Mouse (Mus musculus) telencephalon, adult 2 months (tissue): ENCODE measurements at regions not wholly inside any gene's neighbourhood (a gene's known extent, or its start where the extent isn't known, plus 50 kb on each side); places are given as distances from the start of the nearest gene placed in this dataset.
A peak's percentile ranks its signal among the peaks of the same experiment; 100 is the strongest.

Experiments
- DNase-seq: peaks from one replicate; pipeline ENCODE4 v3.0.0-alpha.2; 2011; ENCODE audit warnings: low read depth, low spot score

- no peak for DNase-seq
Observed at GRCm38 (mm10) chr10:65845096-65845624, 1250.8 kb upstream of the Jmjd1c start.

- DNase-seq: peak; percentile 72
Observed at GRCm38 (mm10) chr10:65846136-65846535, 1249.8 kb upstream of the Jmjd1c start.

- no peak for DNase-seq
Observed at GRCm38 (mm10) chr10:65847622-65848021, 1248.3 kb upstream of the Jmjd1c start.

GRCm38 (mm10) chr10:65889881-65890280 lies 1206.0 kb upstream of the Jmjd1c start:
- DNase-seq: no peak

- no peak for DNase-seq
Observed at GRCm38 (mm10) chr10:65907571-65907970, 1188.4 kb upstream of the Jmjd1c start.

- peak; percentile 21 for DNase-seq
Observed at GRCm38 (mm10) chr10:65912518-65912917, 1183.4 kb upstream of the Jmjd1c start.

- DNase-seq: no peak
Observed at GRCm38 (mm10) chr10:65932077-65932476, 1163.8 kb upstream of the Jmjd1c start.

GRCm38 (mm10) chr10:65948587-65948986 lies 1147.3 kb upstream of the Jmjd1c start:
- peak; percentile 76 for DNase-seq

- DNase-seq: no peak
Observed at GRCm38 (mm10) chr10:65962441-65962840, 1133.5 kb upstream of the Jmjd1c start.

GRCm38 (mm10) chr10:65969770-65970169 lies 1126.2 kb upstream of the Jmjd1c start:
- DNase-seq: peak; percentile 10
